Mouse (Mus musculus): ENCODE results near the gene Gm20388.
"Not testable (repeated sequence)": the region's sequence is repeated elsewhere in the genome, so short reads cannot be mapped to it uniquely, and the experiment has no call there.

The Gm20388 gene

GRCm38 (mm10) chr8:120783781-120784180 is 873.1 kb downstream of the Gm20388 start:
- no peak for DNase-seq (ENCODE audit: low read depth in 2 of 2, low spot score in 2 of 2)

DNA sequence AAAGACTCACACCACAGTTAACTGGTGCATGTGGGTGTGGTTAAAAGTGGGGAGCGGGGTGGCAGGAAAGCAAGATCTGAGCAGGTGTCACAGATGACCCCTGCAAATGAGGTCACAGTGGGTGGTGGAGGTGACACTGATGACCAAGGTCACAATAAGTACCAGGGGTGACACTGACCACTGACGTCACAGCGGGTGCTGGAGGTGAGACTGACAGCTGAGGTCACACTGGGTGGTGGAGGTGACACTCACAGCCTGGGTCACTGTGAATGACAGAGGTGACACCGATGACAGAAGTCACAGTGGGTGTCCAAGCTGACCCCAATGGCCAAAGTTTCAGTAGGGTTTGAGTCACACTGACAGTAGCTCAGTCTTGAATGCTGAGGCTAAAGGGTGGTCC is 876.1 kb downstream of the Gm20388 start:
- DNase-seq (ENCODE audit: low read depth in 2 of 2, low spot score in 2 of 2) = no peak

GRCm38 (mm10) chr8:120787631-120788030 is 877.0 kb downstream of the Gm20388 start:
- no peak for DNase-seq (ENCODE audit: low read depth in 2 of 2, low spot score in 2 of 2)

GRCm38 (mm10) chr8:120792710-120793109 is 882.1 kb downstream of the Gm20388 start:
- no peak for DNase-seq (ENCODE audit: low read depth in 2 of 2, low spot score in 2 of 2)

DNA sequence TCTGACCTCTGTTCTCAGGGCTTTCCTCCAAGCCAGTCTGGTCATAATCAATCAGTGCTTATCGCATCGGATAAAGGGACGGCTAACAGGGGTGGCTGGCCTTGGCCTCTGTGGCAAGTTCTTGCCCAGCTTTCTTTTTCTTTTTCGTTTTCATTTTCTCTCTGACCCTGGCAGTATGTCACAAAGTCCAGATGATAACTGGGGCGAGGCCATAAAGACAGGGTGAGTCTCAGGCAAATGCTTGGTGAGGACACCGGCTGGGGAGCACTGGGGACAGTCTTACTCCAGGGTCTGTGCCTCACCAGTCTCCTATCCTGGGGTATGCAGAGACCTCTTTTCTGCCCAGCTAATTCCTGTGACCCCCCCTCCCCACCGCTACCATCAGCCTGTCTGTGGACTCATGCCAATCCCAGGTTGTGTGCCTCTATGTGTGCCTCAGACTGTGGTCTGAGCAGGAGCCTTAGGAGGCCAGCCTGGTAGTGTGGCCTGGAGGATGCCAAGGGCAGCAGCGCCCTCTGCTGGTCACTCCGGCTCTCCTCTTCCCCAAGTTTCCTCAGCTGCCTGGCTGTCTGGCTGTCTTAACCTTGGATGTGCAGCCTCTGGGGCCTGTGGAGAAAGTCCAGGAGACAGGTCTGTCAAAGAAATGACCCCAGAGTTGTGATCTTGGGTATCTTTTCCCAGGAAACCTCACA is 885.4 kb downstream of the Gm20388 start:
- DNase-seq (ENCODE audit: low read depth in 2 of 2, low spot score in 2 of 2) = peak; percentile 51 to 64

GRCm38 (mm10) chr8:120797019-120797727 is 886.5 kb downstream of the Gm20388 start:
- DNase-seq (ENCODE audit: low read depth in 2 of 2, low spot score in 2 of 2) = no peak

- DNase-seq (ENCODE audit: low read depth in 2 of 2, low spot score in 2 of 2) = peak; percentile 23 to 48
Measured at GRCm38 (mm10) chr8:120800308-120800865, 889.7 kb downstream of the Gm20388 start.

GRCm38 (mm10) chr8:120803661-120804375 is 893.2 kb downstream of the Gm20388 start:
- DNase-seq (ENCODE audit: low read depth in 2 of 2, low spot score in 2 of 2) = not testable (repeated sequence)

DNA sequence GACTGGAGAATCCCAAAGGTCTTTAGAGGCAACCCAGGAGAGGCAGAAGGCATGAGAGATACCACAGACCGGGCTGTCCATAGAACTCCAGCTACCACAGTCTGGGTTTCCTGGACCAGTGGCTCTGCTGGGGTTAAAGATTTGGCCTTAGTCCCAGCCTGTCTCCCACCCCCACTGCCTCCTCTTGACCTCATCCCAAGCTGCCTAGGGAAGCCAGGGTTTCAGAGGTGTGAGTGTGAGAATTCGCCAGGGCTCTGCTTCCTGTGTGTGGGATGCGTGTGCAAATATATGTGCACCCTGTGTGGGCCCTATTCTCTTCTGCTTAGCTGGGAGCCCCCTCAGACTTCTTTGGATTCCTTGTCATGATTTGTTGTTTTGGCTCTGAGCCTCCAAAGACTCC is 894.1 kb downstream of the Gm20388 start:
- DNase-seq (ENCODE audit: low read depth in 2 of 2, low spot score in 2 of 2) = no peak

DNA sequence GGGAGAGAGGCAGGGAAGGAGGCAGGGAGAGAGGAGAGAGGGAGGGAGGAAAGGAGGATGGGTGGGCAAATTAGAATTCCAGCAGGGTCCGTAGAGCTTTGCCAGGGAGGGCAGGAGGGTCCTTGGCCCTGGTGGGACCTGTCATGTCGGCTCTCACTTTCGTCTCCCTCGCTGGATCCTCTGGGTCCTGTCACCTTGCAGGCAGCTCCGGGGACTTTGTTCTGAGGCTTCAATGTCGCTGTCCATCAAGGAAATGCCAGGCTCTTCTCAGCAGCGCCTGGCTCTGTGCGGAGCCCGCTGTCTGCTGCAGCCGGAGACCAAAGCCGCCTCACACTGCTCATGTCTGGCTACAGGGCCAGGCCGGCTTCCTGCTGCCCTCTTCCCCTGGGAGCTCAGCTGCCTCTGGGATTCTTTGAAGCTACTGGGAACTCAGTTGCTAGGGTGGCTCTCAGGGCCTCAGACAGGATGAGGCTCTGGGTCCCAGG is 896.2 kb downstream of the Gm20388 start:
- DNase-seq (ENCODE audit: low read depth in 2 of 2, low spot score in 2 of 2) = no peak

- DNase-seq (ENCODE audit: low read depth in 2 of 2, low spot score in 2 of 2) = no peak
Measured at GRCm38 (mm10) chr8:120807719-120808118, 897.1 kb downstream of the Gm20388 start.

- no peak for DNase-seq (ENCODE audit: low read depth in 2 of 2, low spot score in 2 of 2)
Measured at GRCm38 (mm10) chr8:120809050-120809449, 898.4 kb downstream of the Gm20388 start.

- no peak for DNase-seq (ENCODE audit: low read depth in 2 of 2, low spot score in 2 of 2)
Measured at GRCm38 (mm10) chr8:120811953-120812352, 901.3 kb downstream of the Gm20388 start.

GRCm38 (mm10) chr8:120813028-120813427 is 902.4 kb downstream of the Gm20388 start:
- no peak for DNase-seq (ENCODE audit: low read depth in 2 of 2, low spot score in 2 of 2)

GRCm38 (mm10) chr8:120813839-120814238 is 903.2 kb downstream of the Gm20388 start:
- DNase-seq (ENCODE audit: low read depth in 2 of 2, low spot score in 2 of 2) = no peak

DNA sequence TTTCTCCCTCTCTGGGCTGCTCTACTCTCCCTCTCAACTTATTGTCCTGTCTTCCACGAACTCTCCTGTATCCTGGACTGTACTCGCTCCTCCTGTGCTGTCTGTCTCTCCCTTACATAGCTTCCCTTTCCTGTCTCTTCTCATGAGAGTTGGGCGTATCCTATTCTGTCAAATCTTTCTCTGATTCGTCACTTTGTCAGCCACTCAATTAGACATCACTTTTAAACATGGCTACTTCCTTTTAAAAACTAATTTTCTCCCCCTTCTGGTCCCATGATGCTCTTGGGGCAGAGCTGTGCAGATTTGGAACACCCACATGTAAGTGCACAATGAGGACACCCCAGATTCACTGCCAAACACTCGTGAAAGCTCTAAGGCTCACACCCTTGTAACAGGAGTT is 905.7 kb downstream of the Gm20388 start:
- no peak for DNase-seq (ENCODE audit: low read depth in 2 of 2, low spot score in 2 of 2)

- DNase-seq (ENCODE audit: low read depth in 2 of 2, low spot score in 2 of 2) = no peak
Measured at GRCm38 (mm10) chr8:120819906-120820305, 909.3 kb downstream of the Gm20388 start.

- peak in 1 of 2 experiments; percentile 30 for DNase-seq (ENCODE audit: low read depth in 2 of 2, low spot score in 2 of 2)
Measured at GRCm38 (mm10) chr8:120821399-120822170, 910.9 kb downstream of the Gm20388 start.

DNA sequence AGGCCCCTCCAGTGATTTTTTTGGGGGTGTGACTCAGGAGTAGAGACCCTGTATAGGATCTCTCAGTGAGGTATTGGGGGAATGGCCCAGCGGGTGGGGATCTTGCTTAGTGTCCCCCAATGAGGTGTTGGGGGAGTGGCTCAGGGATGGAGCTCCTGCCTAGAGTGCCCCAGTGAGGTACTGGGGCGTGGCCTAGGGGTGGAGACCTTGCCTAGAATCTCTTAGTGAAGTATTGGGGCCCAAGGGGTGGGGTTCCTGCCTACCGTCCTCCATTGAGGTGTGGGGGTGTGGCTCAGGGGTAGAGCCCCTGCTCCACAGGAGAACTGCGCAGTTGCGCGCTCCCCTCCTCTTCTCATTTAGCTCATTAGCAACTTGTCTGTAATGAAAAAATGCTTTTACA is 912.7 kb downstream of the Gm20388 start:
- no peak for DNase-seq (ENCODE audit: low read depth in 2 of 2, low spot score in 2 of 2)

DNA sequence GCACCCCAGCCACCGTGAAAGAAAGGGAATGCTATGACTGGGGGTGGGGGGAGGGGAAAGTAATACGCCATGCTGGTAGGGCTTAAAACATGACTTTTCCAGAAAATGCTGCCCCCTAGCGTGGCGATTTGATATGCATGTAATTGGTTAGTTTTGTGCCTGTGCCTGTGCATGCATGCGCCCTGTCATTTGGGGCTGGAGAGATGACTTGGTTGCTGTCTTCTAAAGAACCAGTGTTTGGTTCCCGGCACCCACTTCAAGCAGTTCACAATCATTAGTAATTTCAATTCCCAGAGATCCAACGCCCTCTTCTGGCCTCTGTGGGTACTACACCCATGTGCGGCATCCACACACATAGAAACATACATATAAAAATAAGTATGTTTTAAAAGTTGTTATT is 913.2 kb downstream of the Gm20388 start:
- DNase-seq (ENCODE audit: low read depth in 2 of 2, low spot score in 2 of 2) = no peak

DNA sequence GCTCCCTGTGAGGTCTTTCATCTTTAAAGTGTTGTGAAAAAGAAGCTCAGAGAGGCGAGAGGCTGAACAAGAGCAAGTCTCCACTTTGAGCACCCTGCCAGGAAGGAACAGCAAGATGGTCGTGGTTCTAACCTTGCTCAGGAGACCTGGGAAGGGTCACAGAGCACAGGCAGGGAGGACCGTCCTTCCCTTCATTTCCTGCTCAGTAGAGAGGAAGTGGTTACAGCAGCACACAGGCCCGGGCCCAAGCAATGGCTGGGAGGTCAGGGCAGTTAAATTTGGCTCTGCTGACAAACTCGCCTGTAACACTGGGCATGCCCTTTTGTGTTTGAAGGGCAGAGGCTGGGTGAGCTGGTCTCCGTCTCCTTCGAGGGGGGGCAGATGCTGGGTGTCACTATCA is 914.0 kb downstream of the Gm20388 start:
- no peak for DNase-seq (ENCODE audit: low read depth in 2 of 2, low spot score in 2 of 2)
